Mouse (Mus musculus) heart, postnatal 25 days (tissue): ENCODE measurements around the gene Cep57l1. TPM values are rescaled to one million over a fixed set of nuclear protein-coding genes. Genes with fewer than 3 reads are reported as not detected.
A peak's percentile ranks its signal among the peaks of the same experiment; 100 is the strongest.

Experiments
- DNase-seq: peaks from one replicate; pipeline ENCODE4 v3.0.0; 2022; ENCODE audit warnings: low spot score
- intact Hi-C: fragments of 180-260 bp; cut with DNase I; formaldehyde crosslinking; loops from one replicate; pipeline ENCODE4 v1.15.1; 2025
- microRNA-seq: library from miRNA; unstranded; fragments of <30 nt; microRNA quantifications from one replicate; pipeline ENCODE4 v1.2.0, GENCODE M21; 2022
- total RNA-seq, 2 experiments: library from RNA; stranded (reverse); gene quantifications; 2 replicates each; pipeline ENCODE4 v1.2.3; 2021

Cep57l1 gene
- total RNA-seq, 2 experiments from 2014 or later: 2.3 to 3.4 TPM

- no peak for DNase-seq
- intact Hi-C loops: loop anchor here (5.0 to 10.0 kb wide), 5 partner anchors 255 to 685 kb away; partner anchors contain the start of genes Ak9 and Fig4
These were observed 119.5 kb downstream of the Cep57l1 start for GRCm38 (mm10) chr10:41689941-41690887.

DNA sequence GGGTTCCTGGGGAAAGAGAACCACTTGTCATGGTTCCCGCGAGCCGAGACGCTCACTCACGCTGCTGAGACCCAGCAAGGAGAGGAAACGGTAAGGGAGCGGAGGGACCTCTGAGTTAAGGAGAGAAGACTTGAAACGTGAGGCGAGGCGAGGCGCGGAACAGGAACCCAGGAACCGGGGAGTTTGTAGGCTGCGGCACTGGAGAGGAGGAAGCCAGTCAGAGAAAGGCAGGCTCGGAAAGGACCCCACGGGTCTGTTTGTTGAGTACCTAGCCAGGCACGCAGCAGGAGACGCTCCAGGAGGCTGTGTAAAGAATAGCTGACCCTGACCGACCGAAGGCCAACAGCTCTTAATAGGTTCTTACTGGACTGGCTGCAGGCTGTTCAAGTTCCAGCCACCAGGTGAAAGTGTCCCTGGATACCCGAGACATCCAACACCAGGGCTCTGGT, 125.1 kb downstream of the Cep57l1 start:
- DNase-seq: no peak
- intact Hi-C loops: loop anchor here (10.0 kb wide), 3 partner anchors 250 to 680 kb away; partner anchors contain the start of genes Ak9 and Fig4

DNA sequence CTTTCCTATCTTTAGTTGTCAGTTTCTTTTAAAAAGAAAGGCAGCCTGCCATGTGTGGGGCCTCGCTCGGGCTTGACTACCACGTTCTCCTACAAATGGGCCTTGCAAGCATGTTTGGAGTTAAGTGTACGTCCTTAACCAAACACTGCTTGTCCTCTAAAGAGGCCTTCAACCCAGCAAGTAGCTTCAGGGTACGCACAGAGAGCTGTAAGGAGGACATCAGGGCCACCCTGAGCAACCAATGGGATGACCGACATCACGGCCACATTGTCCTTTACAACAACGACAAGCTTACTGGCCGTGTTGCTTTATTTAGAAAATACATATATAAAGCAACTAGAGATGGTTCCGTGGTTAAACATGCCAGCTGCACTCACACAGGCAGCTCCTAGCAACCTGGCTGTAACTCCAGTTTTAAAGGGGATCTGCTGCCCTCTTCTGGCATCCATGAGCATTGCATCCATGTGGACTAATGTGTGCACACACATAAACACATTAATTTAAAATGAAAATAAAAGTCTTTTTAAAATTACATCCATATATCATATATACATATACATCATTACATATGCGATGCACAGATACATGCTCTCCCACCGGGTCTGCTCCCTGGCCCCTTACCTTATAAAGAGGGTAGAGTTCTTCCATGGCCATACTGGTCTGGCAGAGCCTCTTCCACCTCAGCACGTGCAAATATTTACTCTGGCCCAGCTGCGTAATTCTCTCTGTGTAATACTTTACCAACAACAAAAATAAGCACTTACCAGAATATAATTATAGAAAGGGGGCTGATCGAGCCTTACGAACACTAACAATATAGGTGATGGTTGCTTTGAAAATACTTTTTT, 126.9 kb downstream of the Cep57l1 start:
- intact Hi-C loops: loop anchor here (2.0 to 10.0 kb wide), 5 partner anchors 164 to 678 kb away; partner anchors contain the start of genes Ak9, Cd164 and Fig4
- peak; percentile 50 for DNase-seq

GRCm38 (mm10) chr10:41678746-41679360, 130.8 kb downstream of the Cep57l1 start:
- intact Hi-C loops: no loop called here
- peak; percentile 6 for DNase-seq

DNA sequence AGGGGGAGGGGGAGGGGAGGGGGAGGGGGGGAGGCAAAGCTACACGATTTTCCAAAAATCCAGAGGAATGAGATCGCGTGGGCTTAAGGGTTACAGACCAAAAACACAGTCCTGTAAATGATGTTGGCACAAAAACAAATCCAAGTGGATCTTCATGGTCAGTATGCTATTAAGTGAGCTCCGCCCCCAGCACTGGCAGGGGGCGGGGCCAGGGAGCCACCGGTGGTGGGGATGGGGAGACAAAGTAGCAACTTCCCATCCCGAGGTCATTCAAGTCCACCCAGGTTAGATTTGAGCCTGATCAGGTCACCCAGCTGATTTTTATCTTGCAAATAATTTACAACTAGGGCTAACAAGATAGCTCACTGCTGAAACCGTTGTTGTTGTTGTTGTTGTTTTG, 132.3 kb downstream of the Cep57l1 start:
- intact Hi-C loops: no loop called here
- no peak for DNase-seq

- no peak for DNase-seq
- intact Hi-C loops: no loop called here
These were observed 133.0 kb downstream of the Cep57l1 start for GRCm38 (mm10) chr10:41676661-41677061.

DNA sequence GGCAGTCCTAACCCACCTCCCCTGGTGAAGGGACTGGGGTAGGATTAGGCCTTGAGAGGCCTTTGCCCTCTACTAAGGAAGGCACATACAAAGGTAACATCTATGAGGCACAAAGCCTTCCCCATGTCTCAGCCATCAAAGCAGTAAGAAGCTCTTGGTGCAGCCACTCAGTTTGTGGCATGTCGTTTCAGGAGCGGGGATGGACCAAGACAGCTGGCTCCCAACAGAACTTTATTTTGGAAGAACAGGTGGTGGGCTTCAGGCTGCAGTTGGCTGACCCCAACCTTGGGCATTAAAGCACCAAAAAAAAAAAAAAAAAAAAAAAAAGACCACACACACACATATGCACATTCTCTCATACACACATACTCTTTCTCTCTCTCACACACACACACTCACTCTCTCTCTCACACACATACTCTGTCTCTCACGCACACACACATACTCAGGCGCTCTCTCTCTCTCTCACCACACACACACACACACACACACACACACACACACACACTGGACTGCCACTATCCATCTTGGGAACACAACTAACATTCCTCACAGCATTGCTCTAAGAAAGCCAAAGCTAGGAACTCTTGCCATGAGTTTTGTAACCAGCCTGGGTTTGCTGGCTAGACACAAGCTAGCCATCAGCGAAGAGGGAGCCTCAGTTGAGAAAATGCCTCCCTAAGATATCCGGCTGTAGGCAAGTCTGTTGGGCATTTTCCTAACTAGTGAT, 133.7 kb downstream of the Cep57l1 start:
- intact Hi-C loops: no loop called here
- no peak for DNase-seq

DNA sequence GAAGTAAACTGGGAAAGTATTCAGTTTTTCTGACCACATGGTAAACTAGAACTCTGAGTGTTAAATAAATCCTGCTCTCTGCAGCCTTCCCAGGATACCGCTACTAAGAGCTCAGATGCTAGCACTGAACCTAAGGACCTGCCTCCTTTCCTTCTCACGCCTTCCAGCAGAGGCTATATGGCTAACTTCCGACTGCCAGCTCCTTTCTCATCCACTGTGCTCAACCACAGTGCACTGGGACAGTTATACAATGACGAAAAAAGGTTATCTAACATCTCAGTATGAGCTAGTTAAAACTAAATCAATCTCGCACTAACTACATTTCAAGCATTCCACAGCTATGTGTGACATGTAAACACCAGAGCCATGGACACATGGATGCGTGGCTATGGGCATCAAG, 134.4 kb downstream of the Cep57l1 start:
- intact Hi-C loops: no loop called here

DNA sequence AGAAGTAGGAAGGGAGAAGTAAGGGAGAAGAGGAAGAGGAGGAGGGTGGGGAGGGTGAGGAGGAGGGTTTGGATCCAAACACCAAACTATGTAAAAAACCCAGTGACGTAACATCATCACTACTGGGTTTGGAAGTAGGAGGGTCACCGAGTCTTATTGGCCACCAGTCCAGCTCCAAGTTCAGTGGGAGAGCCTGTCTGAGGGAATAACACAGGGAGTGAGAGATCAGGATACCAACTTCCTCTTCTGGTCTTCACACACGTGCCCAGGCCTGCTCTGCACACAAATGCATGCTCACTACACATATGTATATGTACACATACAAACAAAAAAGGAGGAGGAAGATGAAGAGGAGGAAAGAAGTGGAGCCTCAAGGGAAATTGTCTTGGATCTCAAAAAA, 135.3 kb downstream of the Cep57l1 start:
- no peak for DNase-seq
- intact Hi-C loops: no loop called here

More for the DNA sequence above, 134.4 kb downstream of the Cep57l1 start:
- no peak for DNase-seq

GRCm38 (mm10) chr10:41670196-41670595, 139.5 kb downstream of the Cep57l1 start:
- intact Hi-C loops: no loop called here
- no peak for DNase-seq

Small RNA genes lying within 50 kb of the gene (microRNA-seq; reads per million reads assigned to microRNA genes)
- gene Mir3473b: not detected

Other genes starting within 250 kb of the Cep57l1 start
- under 1 TPM; 0.08 to 0.14 TPM for gene Ccdc162, start 93.2 kb downstream of the Cep57l1 start, total RNA-seq
- gene Sesn1, start 64 bp upstream of the Cep57l1 start, total RNA-seq: 100 to 1,000 TPM; 135 to 137 TPM
- gene Armc2, start 208.6 kb upstream of the Cep57l1 start, total RNA-seq: 1 to 10 TPM; 7.8 to 8.2 TPM